In the genomic region with DNA sequence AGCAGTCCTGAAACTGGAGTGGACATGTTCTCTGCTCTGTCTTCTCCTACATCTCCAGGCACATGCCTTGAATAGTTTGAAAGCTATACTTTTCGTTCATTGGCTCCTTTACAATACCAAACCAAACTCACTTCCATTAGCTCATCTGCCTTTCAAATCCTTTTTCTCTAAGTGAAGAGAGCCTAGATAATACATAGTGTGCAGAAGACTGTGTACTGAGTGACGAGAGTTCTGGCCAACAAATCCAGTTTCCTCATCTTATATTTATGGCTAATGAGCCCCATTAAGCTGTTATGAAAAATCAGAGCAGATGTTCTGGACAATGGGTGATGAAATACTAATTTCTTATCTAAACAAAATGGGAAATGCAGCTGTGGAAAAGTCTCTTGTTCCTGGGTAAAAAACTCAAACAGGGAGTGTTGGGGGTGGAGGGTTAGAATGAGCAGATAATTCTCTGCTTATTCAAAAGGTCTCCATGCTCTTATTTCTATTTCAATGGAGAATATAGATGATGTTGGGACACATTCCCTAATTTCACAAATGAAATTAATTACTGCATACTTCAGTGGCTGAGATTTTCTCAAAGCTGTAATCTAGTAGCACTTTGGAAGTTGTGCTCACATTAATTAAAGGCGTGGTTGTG, we compare ENCODE assay signal across 24 mouse cellular contexts.
A peak's percentile ranks its signal among the peaks of the same experiment; 100 is the strongest.
DNase-seq lines count a peak whose midpoint lies in the region; ATAC-seq and TF ChIP-seq lines count a peak whose summit lies in the region.
"Had no signal": no experiment of that assay in that cellular context is flagged by ENCODE, and none has a peak within 500 bp of the region (broad histone marks: within the 10 kb centered on the region; RNA-seq: fewer than 3 reads in every experiment).

No protein-coding gene starts in this region.

- H3K4me1 ChIP-seq in forebrain, embryonic 15.5 days, result peaks cover 5% of the 10 kb centered on the region; the same call in 1 of the 2 replicates
- no peaks in the 10 kb centered on the region; the same call in 1 of the 2 replicates for H3K4me1 ChIP-seq in forebrain, embryonic 11.5 days (replicated peaks; ENCODE audit: control insufficient read depth, insufficient read depth, low read length)
- H3K4me1 ChIP-seq: embryonic facial prominence, embryonic 12.5 days; embryonic facial prominence, embryonic 15.5 days; heart, embryonic 10.5 days; hindbrain, embryonic 12.5 days; hindbrain, embryonic 15.5 days had no signal

- DNase-seq in forebrain, embryonic 11.5 days (ENCODE audit: low spot score), result no peak
- DNase-seq in brain, adult 2 months (ENCODE audit: low read depth, low spot score), result peak; percentile 5
- DNase-seq in brain, embryonic 14.5 days (ENCODE audit: low read depth), result peak; percentile 48
- DNase-seq in kidney, postnatal 10 days, result no peak
- DNase-seq in c-Kit-positive CD71-positive TER-119-positive erythroid progenitor cells, embryonic 14.5 days (ENCODE audit: low spot score), result no peak
- DNase-seq: adrenal gland, adult 2 months; adrenal gland, postnatal 14 days; cerebellum, adult 11 months; cerebellum, adult 2 months; cerebellum, adult 9-11 months; cerebellum, postnatal 25 days; gastrocnemius, postnatal 10 days; gastrocnemius, postnatal 36 days; heart, adult 2 months; heart, postnatal 14 days had no signal

- H3K4me3 ChIP-seq in forebrain, embryonic 15.5 days, result no peak overlapping the region
- H3K4me3 ChIP-seq in forebrain, embryonic 11.5 days (ENCODE audit: low read depth, low read length), result no peak overlapping the region
- H3K4me3 ChIP-seq: embryonic facial prominence, embryonic 12.5 days; embryonic facial prominence, embryonic 15.5 days; heart, adult 2 months; heart, embryonic 10.5 days; heart, embryonic 13.5 days; hindbrain, embryonic 12.5 days; hindbrain, embryonic 15.5 days had no signal

- H3K27ac ChIP-seq in forebrain, embryonic 15.5 days (replicated peaks), result no peak overlapping the region
- H3K27ac ChIP-seq in forebrain, embryonic 11.5 days (ENCODE audit: low read depth, low read length), result no peak overlapping the region
- H3K27ac ChIP-seq: embryonic facial prominence, embryonic 12.5 days; embryonic facial prominence, embryonic 15.5 days; heart, adult 2 months; heart, embryonic 10.5 days; heart, embryonic 13.5 days; hindbrain, embryonic 12.5 days; hindbrain, embryonic 15.5 days had no signal

- peak; percentile 58; the same call in 1 of the 2 replicates for ATAC-seq in forebrain, embryonic 15.5 days (replicated peaks)
- ATAC-seq in forebrain, embryonic 11.5 days (replicated peaks; ENCODE audit: low FRiP score), result no peak
- ATAC-seq: CD4-positive, CD25-positive, alpha-beta regulatory T cell, adult 4 months; intestine, postnatal 0 days had no signal

- H3K36me3 ChIP-seq in forebrain, embryonic 15.5 days, result no peaks in the 10 kb centered on the region
- H3K36me3 ChIP-seq in forebrain, embryonic 11.5 days (ENCODE audit: control insufficient read depth, insufficient read depth, low read length), result no peaks in the 10 kb centered on the region
- H3K36me3 ChIP-seq: embryonic facial prominence, embryonic 12.5 days; embryonic facial prominence, embryonic 15.5 days; heart, embryonic 10.5 days; heart, embryonic 13.5 days; hindbrain, embryonic 12.5 days; hindbrain, embryonic 15.5 days had no signal

- no peak overlapping the region for H3K9ac ChIP-seq in forebrain, embryonic 15.5 days (replicated peaks)
- H3K9ac ChIP-seq in forebrain, embryonic 11.5 days (ENCODE audit: low read length), result no peak overlapping the region
- H3K9ac ChIP-seq: embryonic facial prominence, embryonic 12.5 days; embryonic facial prominence, embryonic 15.5 days; heart, embryonic 13.5 days; hindbrain, embryonic 12.5 days; hindbrain, embryonic 15.5 days had no signal

- TF ChIP-seq POLR2A in brain, embryonic 14.5 days (IDR thresholded peaks at IDR 0.05; ENCODE audit: borderline replicate concordance, extremely low read depth, insufficient read depth, insufficient read length, poor library complexity, severe bottlenecking), result no peak

- H3K27me3 ChIP-seq in forebrain, embryonic 15.5 days, result no peaks in the 10 kb centered on the region
- no peaks in the 10 kb centered on the region for H3K27me3 ChIP-seq in forebrain, embryonic 11.5 days (ENCODE audit: control insufficient read depth, insufficient read depth, low read length)
- H3K27me3 ChIP-seq: embryonic facial prominence, embryonic 12.5 days; embryonic facial prominence, embryonic 15.5 days; heart, embryonic 13.5 days; hindbrain, embryonic 12.5 days; hindbrain, embryonic 15.5 days had no signal

- H3K9me3 ChIP-seq in forebrain, embryonic 15.5 days, result no peaks in the 10 kb centered on the region
- no peaks in the 10 kb centered on the region for H3K9me3 ChIP-seq in forebrain, embryonic 11.5 days (ENCODE audit: control insufficient read depth, low read length)
- H3K9me3 ChIP-seq: embryonic facial prominence, embryonic 12.5 days; embryonic facial prominence, embryonic 15.5 days; heart, embryonic 10.5 days; heart, embryonic 13.5 days; hindbrain, embryonic 12.5 days; hindbrain, embryonic 15.5 days had no signal

- H3K4me2 ChIP-seq in forebrain, embryonic 15.5 days (replicated peaks), result no peak overlapping the region
- H3K4me2 ChIP-seq in forebrain, embryonic 11.5 days (ENCODE audit: low read depth, low read length, severe bottlenecking), result no peak overlapping the region
- H3K4me2 ChIP-seq: embryonic facial prominence, embryonic 12.5 days; embryonic facial prominence, embryonic 15.5 days; heart, embryonic 13.5 days; hindbrain, embryonic 12.5 days; hindbrain, embryonic 15.5 days had no signal

- TF ChIP-seq CTCF in brain, embryonic 14.5 days (IDR thresholded peaks at IDR 0.05; ENCODE audit: borderline replicate concordance, extremely low read depth, insufficient read depth, insufficient read length), result no peak

- 67% methylated on average over 3 of the region's 3 CpGs for WGBS in forebrain, embryonic 15.5 days
- 80% methylated on average over 3 of the region's 3 CpGs for WGBS in forebrain, embryonic 11.5 days

Comparison
In these comparisons a context has a peak if more than half of its experiments do, and no peak if none do; other contexts are left out.
1. DNase-seq: peak in brain, adult 2 months (single experiment) and brain, embryonic 14.5 days (single experiment); none in forebrain, embryonic 11.5 days (single experiment), kidney, postnatal 10 days (single experiment) and c-Kit-positive CD71-positive TER-119-positive erythroid progenitor cells, embryonic 14.5 days (single experiment).